In the genomic region with DNA sequence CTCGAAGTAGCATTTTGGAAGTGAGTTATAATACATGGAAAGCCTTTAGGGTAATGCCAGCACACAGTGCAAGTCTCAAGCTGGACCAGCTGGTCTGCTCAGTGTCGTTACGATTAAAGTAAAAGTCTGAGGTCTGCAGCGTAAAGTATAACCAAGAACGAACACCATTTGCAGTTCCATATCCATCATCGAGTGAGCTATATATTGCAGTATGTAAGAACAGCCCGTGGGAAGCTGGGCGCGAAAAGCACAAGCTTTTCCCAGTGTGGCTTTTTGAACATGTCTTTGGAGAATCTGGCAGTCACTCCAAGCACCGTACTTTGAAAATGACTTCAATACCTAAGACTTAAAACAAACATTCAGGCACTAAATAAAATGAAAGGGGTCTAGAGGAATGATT, we compare ENCODE assay signal across 12 mouse cellular contexts.
"Had no signal": no experiment of that assay in that cellular context is flagged by ENCODE, and none has a peak within 500 bp of the region (broad histone marks: within the 10 kb centered on the region; RNA-seq: fewer than 3 reads in every experiment).

No protein-coding gene starts in this region.

- H3K9me3 ChIP-seq: liver, embryonic 13.5 days had no signal

- H3K27me3 ChIP-seq: liver, embryonic 13.5 days had no signal

- H3K27ac ChIP-seq: liver, embryonic 13.5 days; stomach, postnatal 0 days had no signal

- H3K4me2 ChIP-seq: liver, embryonic 13.5 days; midbrain, embryonic 11.5 days had no signal

- DNase-seq: kidney, adult 11 months; kidney, adult 8-10 months; kidney, postnatal 14 days; kidney, postnatal 4 days; liver, embryonic 13.5 days; lung, adult 2 months; lung, postnatal 14 days; lung, postnatal 4 days; midbrain, embryonic 14.5 days; thymus, postnatal 25 days had no signal

- H3K36me3 ChIP-seq: liver, embryonic 13.5 days had no signal

- H3K4me3 ChIP-seq: liver, embryonic 13.5 days had no signal

- H3K9ac ChIP-seq: liver, embryonic 13.5 days had no signal
